Comparison of ENCODE assay signal across 15 mouse cellular contexts in the genomic region with DNA sequence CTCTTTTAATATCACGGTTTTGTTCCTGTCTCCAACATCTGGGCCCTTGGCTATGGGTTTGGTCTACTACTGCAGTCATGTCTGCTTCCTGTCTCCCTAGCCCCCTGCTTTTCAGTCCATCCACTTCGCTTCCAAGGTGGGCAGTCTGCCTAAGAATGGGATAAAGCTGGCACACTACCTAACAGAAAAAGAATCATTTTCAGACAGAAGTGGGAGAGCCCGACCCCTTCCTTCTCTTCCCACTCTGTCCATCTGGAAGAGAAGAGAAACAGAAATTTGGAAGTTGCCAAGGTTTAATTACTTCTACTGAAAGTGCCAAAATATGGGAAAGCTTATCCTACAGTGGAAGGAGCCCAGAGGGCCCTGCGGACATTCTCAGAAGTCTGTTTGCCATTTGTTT.
DNase-seq lines count a peak whose midpoint lies in the region; TF ChIP-seq lines count a peak whose summit lies in the region.
"Had no signal": no experiment of that assay in that cellular context is flagged by ENCODE, and none has a peak within 500 bp of the region (broad histone marks: within the 10 kb centered on the region; RNA-seq: fewer than 3 reads in every experiment).

No protein-coding gene starts in this region.

- TF ChIP-seq POLR2A in brain, embryonic 14.5 days (IDR thresholded peaks at IDR 0.05; ENCODE audit: borderline replicate concordance, extremely low read depth, insufficient read depth, insufficient read length, poor library complexity, severe bottlenecking) = no peak

- DNase-seq in frontal cortex, postnatal 36 days (ENCODE audit: low spot score in 2 of 2) = peak; percentile 3 to 6
- no peak for DNase-seq in frontal cortex, postnatal 14 days (ENCODE audit: low spot score in 2 of 2)
- DNase-seq in left cerebral cortex, postnatal 4 days = peak; percentile 63
- DNase-seq in left cerebral cortex, adult 2 months (ENCODE audit: extremely low spot score in 1 of 2, low spot score in 2 of 2) = no peak
- DNase-seq in brain, embryonic 14.5 days (ENCODE audit: low read depth) = peak; percentile 80
- peak; percentile 32 for DNase-seq in gastrocnemius, postnatal 25 days
- no peak for DNase-seq in testis, postnatal 14 days (ENCODE audit: low spot score)
- DNase-seq: cerebellum, postnatal 36 days; kidney, adult 18-20 months; liver; lung, embryonic 14.5 days; thymus, postnatal 36 days had no signal

- no peak for TF ChIP-seq CTCF in left cerebral cortex, adult 2 months (IDR thresholded peaks at IDR 0.05)
- no peak for TF ChIP-seq CTCF in brain, embryonic 14.5 days (IDR thresholded peaks at IDR 0.05; ENCODE audit: borderline replicate concordance, extremely low read depth, insufficient read depth, insufficient read length)

- no peak overlapping the region for H3K27ac ChIP-seq in left cerebral cortex, adult 2 months
- H3K27ac ChIP-seq: embryonic facial prominence, embryonic 13.5 days; hindbrain, embryonic 14.5 days; midbrain, embryonic 10.5 days had no signal

- H3K4me3 ChIP-seq in left cerebral cortex, adult 2 months = no peak overlapping the region
- H3K4me3 ChIP-seq: embryonic facial prominence, embryonic 13.5 days; midbrain, embryonic 10.5 days had no signal

- intact Hi-C loops in left cerebral cortex, postnatal 4 days (cut with DNase I) = no loop called here
- intact Hi-C loops in left cerebral cortex, adult 2 months (cut with DNase I) = no loop called here

Comparison
In these comparisons a context has a peak if more than half of its experiments do, and no peak if none do; other contexts are left out.
1. DNase-seq: peak in frontal cortex, postnatal 36 days (2 of 2), left cerebral cortex, postnatal 4 days (single experiment), brain, embryonic 14.5 days (single experiment) and gastrocnemius, postnatal 25 days (single experiment); none in frontal cortex, postnatal 14 days (0 of 2), left cerebral cortex, adult 2 months (0 of 2) and testis, postnatal 14 days (single experiment).